Mouse (Mus musculus) heart, embryonic 15.5 days (tissue): ENCODE data around the gene 6030468B19Rik. TPM values are rescaled to one million over a fixed set of nuclear protein-coding genes. Genes with fewer than 3 reads are reported as not detected.

Source experiments
- ATAC-seq: fragments of 200-750 bp; cut with Nextera tagmentation; replicated peaks from 2 replicates; pipeline ENCODE4 v1.8.0; 2017; ENCODE audit warnings: low read depth, moderate TSS enrichment; ENCODE audit not compliant: insufficient number of reproducible peaks, insufficient read depth, low FRiP score
- H3K27ac ChIP-seq: fragments of 300-500 bp; sonication (generic); 2 replicates; pipeline ENCODE4 v1.5.1; 2015; ENCODE audit warnings: mild to moderate bottlenecking, inconsistent platforms
- H3K27me3 ChIP-seq: fragments of 300-500 bp; sonication (generic); 2 replicates; pipeline ENCODE4 v1.6.1; 2015; ENCODE audit warnings: inconsistent platforms
- H3K36me3 ChIP-seq: fragments of 300-500 bp; sonication (generic); 2 replicates; pipeline ENCODE4 v1.6.1; 2015; ENCODE audit warnings: mild to moderate bottlenecking, inconsistent platforms
- H3K4me1 ChIP-seq: fragments of 300-500 bp; sonication (generic); replicated peaks from 2 replicates; pipeline ENCODE4 v1.6.1; 2015; ENCODE audit warnings: inconsistent platforms
- H3K4me2 ChIP-seq: fragments of 300-500 bp; sonication (generic); 2 replicates; pipeline ENCODE4 v1.6.1; 2015; ENCODE audit warnings: inconsistent platforms, mild to moderate bottlenecking, moderate library complexity
- H3K4me3 ChIP-seq: fragments of 300-500 bp; sonication (generic); 2 replicates; pipeline ENCODE4 v1.5.1; 2015; ENCODE audit warnings: mild to moderate bottlenecking, inconsistent platforms
- H3K9ac ChIP-seq: fragments of 300-500 bp; sonication (generic); 2 replicates; pipeline ENCODE4 v1.6.1; 2015; ENCODE audit warnings: mild to moderate bottlenecking, inconsistent platforms
- H3K9me3 ChIP-seq: fragments of 300-500 bp; sonication (generic); replicated peaks from 2 replicates; pipeline ENCODE4 v1.6.1; 2016; ENCODE audit warnings: inconsistent platforms
- WGBS: fragments of 180-500 bp; shearing (Covaris S2); methylation state at CpG from one replicate; pipeline ENCODE4 v1.1.7; 2015; ENCODE audit warnings: mixed read lengths; 5-methylcytosine and 5-hydroxymethylcytosine counted together
- polyA plus RNA-seq: library from polyadenylated mRNA; unstranded; fragments of >200 nt; fragmentation: Nextera tagmentation; extraction: Ambion mirVana; gene quantifications from 2 replicates; pipeline ENCODE4 v1.2.1, GENCODE M21; 2015

Gene 6030468B19Rik
- polyA plus RNA-seq: 0.34 and 0.65 TPM in 2 replicates

GRCm38 (mm10) chr11:117797511-117798159 is at the start of gene 6030468B19Rik:
Gene 6030468B19Rik, plus strand, starts transcription at chr11:117797660.
- Histone ChIP-seq H3K4me3 (no peak within 1 kb of the TSS), H3K9ac (no peak within 1 kb of the TSS), H3K4me1 (peaks cover 21% of the 10 kb centered on the region), H3K4me2 (no peak within 1 kb of the TSS), H3K27me3 (no peaks in the 10 kb centered on the region), H3K27ac (no peak within 1 kb of the TSS), H3K9me3 (no peaks in the 10 kb centered on the region), H3K36me3 (no peaks in the 10 kb centered on the region)
- ATAC-seq: no peak; the same call in 1 of the 2 replicates
- 47% methylated on average over 9 of the region's 9 CpGs for WGBS

GRCm38 (mm10) chr11:117748628-117749027 is 48.8 kb upstream of the 6030468B19Rik start:
- Histone ChIP-seq H3K4me2 (no peak overlapping the region), H3K9me3 (no peaks in the 10 kb centered on the region), H3K36me3 (peaks cover 92% of the 10 kb centered on the region), H3K9ac (no peak overlapping the region), H3K4me3 (no peak overlapping the region), H3K27me3 (no peaks in the 10 kb centered on the region), H3K4me1 (no peaks in the 10 kb centered on the region), H3K27ac (no peak overlapping the region)
- ATAC-seq: no peak
- WGBS: 68% methylated on average over 4 of the region's 4 CpGs

- Histone ChIP-seq H3K9ac (no peak overlapping the region), H3K4me1 (no peaks in the 10 kb centered on the region), H3K27me3 (no peaks in the 10 kb centered on the region), H3K9me3 (no peaks in the 10 kb centered on the region), H3K4me3 (no peak overlapping the region), H3K36me3 (peaks cover 95% of the 10 kb centered on the region), H3K4me2 (no peak overlapping the region), H3K27ac (no peak overlapping the region)
- ATAC-seq: no peak; the same call in 1 of the 2 replicates
- 83% methylated on average over 10 of the region's 10 CpGs for WGBS
These were observed 48.0 kb upstream of the 6030468B19Rik start for GRCm38 (mm10) chr11:117749414-117749813.

- H3K36me3 ChIP-seq: peaks cover 96% of the 10 kb centered on the region
- no peaks in the 10 kb centered on the region for H3K9me3 ChIP-seq
- no peaks in the 10 kb centered on the region for H3K27me3 ChIP-seq
- WGBS: 85% methylated on average over 6 of the region's 6 CpGs
- no peak for ATAC-seq
- no peak overlapping the region for H3K4me2 ChIP-seq
- H3K27ac ChIP-seq: no peak overlapping the region
- H3K4me1 ChIP-seq: no peaks in the 10 kb centered on the region
- no peak overlapping the region for H3K9ac ChIP-seq
- H3K4me3 ChIP-seq: no peak overlapping the region
These were observed 45.9 kb upstream of the 6030468B19Rik start for GRCm38 (mm10) chr11:117751544-117751943.

- no peak overlapping the region for H3K4me2 ChIP-seq
- WGBS: 93% methylated on average over 7 of the region's 7 CpGs
- peaks cover 96% of the 10 kb centered on the region for H3K36me3 ChIP-seq
- no peaks in the 10 kb centered on the region for H3K9me3 ChIP-seq
- no peak overlapping the region for H3K9ac ChIP-seq
- H3K4me3 ChIP-seq: no peak overlapping the region
- ATAC-seq: no peak
- no peaks in the 10 kb centered on the region for H3K4me1 ChIP-seq
- H3K27me3 ChIP-seq: no peaks in the 10 kb centered on the region
- H3K27ac ChIP-seq: no peak overlapping the region
These were observed 41.6 kb upstream of the 6030468B19Rik start for GRCm38 (mm10) chr11:117755891-117756290.

GRCm38 (mm10) chr11:117759267-117759666 is 38.2 kb upstream of the 6030468B19Rik start:
- Histone ChIP-seq H3K4me3 (no peak overlapping the region), H3K27me3 (no peaks in the 10 kb centered on the region), H3K9ac (no peak overlapping the region), H3K36me3 (peaks cover 85% of the 10 kb centered on the region), H3K27ac (no peak overlapping the region), H3K4me2 (no peak overlapping the region), H3K4me1 (no peaks in the 10 kb centered on the region), H3K9me3 (no peaks in the 10 kb centered on the region)
- ATAC-seq: no peak
- 93% methylated on average over 10 of the region's 10 CpGs for WGBS

GRCm38 (mm10) chr11:117760374-117761119 is 36.9 kb upstream of the 6030468B19Rik start:
- Histone ChIP-seq H3K4me2 (no peak overlapping the region), H3K36me3 (peaks cover 80% of the 10 kb centered on the region), H3K4me1 (no peaks in the 10 kb centered on the region), H3K9me3 (no peaks in the 10 kb centered on the region), H3K4me3 (no peak overlapping the region), H3K9ac (no peak overlapping the region), H3K27me3 (no peaks in the 10 kb centered on the region), H3K27ac (no peak overlapping the region)
- no peak; the same call in 1 of the 2 replicates for ATAC-seq
- 83% methylated on average over 26 of the region's 26 CpGs for WGBS

GRCm38 (mm10) chr11:117761801-117762200 is 35.7 kb upstream of the 6030468B19Rik start:
- H3K36me3 ChIP-seq: peaks cover 79% of the 10 kb centered on the region
- ATAC-seq: no peak
- no peaks in the 10 kb centered on the region for H3K9me3 ChIP-seq
- no peak overlapping the region for H3K4me2 ChIP-seq
- H3K27ac ChIP-seq: no peak overlapping the region; the same call in 1 of the 2 replicates
- peaks cover 7% of the 10 kb centered on the region; the same call in 1 of the 2 replicates for H3K4me1 ChIP-seq
- no peak overlapping the region for H3K4me3 ChIP-seq
- WGBS: 90% methylated on average over 13 of the region's 13 CpGs
- no peak overlapping the region for H3K9ac ChIP-seq
- no peaks in the 10 kb centered on the region for H3K27me3 ChIP-seq

GRCm38 (mm10) chr11:117762246-117762645 is 35.2 kb upstream of the 6030468B19Rik start:
- Histone ChIP-seq H3K27me3 (no peaks in the 10 kb centered on the region), H3K27ac (no peak overlapping the region; the same call in 1 of the 2 replicates), H3K9ac (no peak overlapping the region), H3K36me3 (peaks cover 74% of the 10 kb centered on the region), H3K4me1 (peaks cover 7% of the 10 kb centered on the region; the same call in 1 of the 2 replicates), H3K4me3 (no peak overlapping the region), H3K4me2 (no peak overlapping the region), H3K9me3 (no peaks in the 10 kb centered on the region)
- 52% methylated on average over 12 of the region's 12 CpGs for WGBS
- no peak for ATAC-seq

- no peak overlapping the region for H3K4me3 ChIP-seq
- no peak overlapping the region for H3K9ac ChIP-seq
- H3K4me1 ChIP-seq: peaks cover 13% of the 10 kb centered on the region
- no peak overlapping the region for H3K4me2 ChIP-seq
- no peak for ATAC-seq
- H3K36me3 ChIP-seq: peaks cover 54% of the 10 kb centered on the region
- no peaks in the 10 kb centered on the region for H3K9me3 ChIP-seq
- H3K27me3 ChIP-seq: no peaks in the 10 kb centered on the region
- H3K27ac ChIP-seq: no peak overlapping the region
- 79% methylated on average over 9 of the region's 9 CpGs for WGBS
These were observed 33.1 kb upstream of the 6030468B19Rik start for GRCm38 (mm10) chr11:117764319-117764718.

GRCm38 (mm10) chr11:117765361-117765760 is 32.1 kb upstream of the 6030468B19Rik start:
- Histone ChIP-seq H3K9me3 (no peaks in the 10 kb centered on the region), H3K36me3 (peaks cover 44% of the 10 kb centered on the region; the same call in 1 of the 2 replicates), H3K4me3 (no peak overlapping the region), H3K27ac (no peak overlapping the region), H3K4me2 (no peak overlapping the region), H3K27me3 (no peaks in the 10 kb centered on the region), H3K4me1 (peaks cover 19% of the 10 kb centered on the region), H3K9ac (no peak overlapping the region)
- 92% methylated on average over 5 of the region's 5 CpGs for WGBS
- ATAC-seq: 0 out of 2 replicates have a peak, but pooled peaks have one; percentile 5
